Mouse (Mus musculus) embryonic facial prominence, embryonic 13.5 days (tissue): ENCODE measurements around the gene Prkch. TPM values are rescaled to one million over a fixed set of nuclear protein-coding genes. Genes with fewer than 3 reads are reported as not detected.

Experiments used
- ATAC-seq: fragments of 200-750 bp; cut with Nextera tagmentation; 2 replicates; pipeline ENCODE4 v1.8.0; 2017; ENCODE audit warnings: low read depth; ENCODE audit not compliant: insufficient number of reproducible peaks, insufficient read depth, low FRiP score, low TSS enrichment
- H3K27ac ChIP-seq: fragments of 300-500 bp; sonication (generic); 2 replicates; pipeline ENCODE4 v1.5.1; 2015; ENCODE audit warnings: moderate library complexity, mild to moderate bottlenecking, inconsistent platforms
- H3K27me3 ChIP-seq: fragments of 300-500 bp; sonication (generic); 2 replicates; pipeline ENCODE4 v1.6.1; 2015; ENCODE audit warnings: mild to moderate bottlenecking, inconsistent platforms
- H3K36me3 ChIP-seq: fragments of 300-500 bp; sonication (generic); 2 replicates; pipeline ENCODE4 v1.6.1; 2015; ENCODE audit warnings: mild to moderate bottlenecking, inconsistent platforms
- H3K4me1 ChIP-seq: fragments of 300-500 bp; sonication (generic); 2 replicates; pipeline ENCODE4 v1.6.1; 2015; ENCODE audit warnings: inconsistent platforms
- H3K4me2 ChIP-seq: fragments of 300-500 bp; sonication (generic); 2 replicates; pipeline ENCODE4 v1.6.1; 2015; ENCODE audit warnings: moderate library complexity, mild to moderate bottlenecking, inconsistent platforms
- H3K4me3 ChIP-seq: fragments of 300-500 bp; sonication (generic); 2 replicates; pipeline ENCODE4 v1.5.1; 2015; ENCODE audit warnings: mild to moderate bottlenecking, inconsistent platforms
- H3K9ac ChIP-seq: fragments of 300-500 bp; sonication (generic); 2 replicates; pipeline ENCODE4 v1.6.1; 2015; ENCODE audit warnings: mild to moderate bottlenecking, inconsistent platforms
- H3K9me3 ChIP-seq: fragments of 300-500 bp; sonication (generic); 2 replicates; pipeline ENCODE4 v1.6.1; 2016; ENCODE audit warnings: inconsistent platforms
- WGBS: fragments of 180-500 bp; shearing (Covaris S2); methylation state at CpG from one replicate; pipeline ENCODE4 v1.1.7; 2015; ENCODE audit warnings: mixed read lengths; 5-methylcytosine and 5-hydroxymethylcytosine counted together
- polyA plus RNA-seq: library from polyadenylated mRNA; unstranded; fragments of >200 nt; fragmentation: Nextera tagmentation; extraction: Ambion mirVana; gene quantifications from 2 replicates; pipeline ENCODE4 v1.2.1, GENCODE M21; 2015

The Prkch gene
- polyA plus RNA-seq, 1 experiment from 2014 or later, result 13.3 TPM

- no peaks in the 10 kb centered on the region for H3K9me3 ChIP-seq
- H3K4me1 ChIP-seq, result peaks cover 6% of the 10 kb centered on the region
- ATAC-seq, result no peak
- no peaks in the 10 kb centered on the region for H3K36me3 ChIP-seq
- H3K4me2 ChIP-seq, result no peak overlapping the region
- H3K9ac ChIP-seq, result no peak overlapping the region
- H3K27me3 ChIP-seq, result no peaks in the 10 kb centered on the region
- H3K27ac ChIP-seq, result no peak overlapping the region
- 15% methylated on average over 4 of the region's 4 CpGs for WGBS
- no peak overlapping the region for H3K4me3 ChIP-seq
Observed at GRCm38 (mm10) chr12:73692321-73692720, 107.7 kb downstream of the Prkch start.

- Histone ChIP-seq H3K36me3 (no peaks in the 10 kb centered on the region), H3K9me3 (no peaks in the 10 kb centered on the region), H3K27ac (no peak overlapping the region), H3K27me3 (no peaks in the 10 kb centered on the region), H3K4me2 (no peak overlapping the region), H3K9ac (no peak overlapping the region), H3K4me1 (no peaks in the 10 kb centered on the region), H3K4me3 (no peak overlapping the region)
- 0 out of 2 replicates have a peak, but pooled peaks have one; percentile 49 for ATAC-seq
- 22% methylated on average over 4 of the region's 4 CpGs for WGBS
Observed at GRCm38 (mm10) chr12:73693347-73693746, 108.8 kb downstream of the Prkch start.

GRCm38 (mm10) chr12:73694690-73695089, 110.1 kb downstream of the Prkch start:
- peaks cover 9% of the 10 kb centered on the region for H3K4me1 ChIP-seq
- 69% methylated on average over 13 of the region's 13 CpGs for WGBS
- H3K4me3 ChIP-seq, result no peak overlapping the region
- H3K36me3 ChIP-seq, result no peaks in the 10 kb centered on the region
- no peak overlapping the region for H3K27ac ChIP-seq
- H3K27me3 ChIP-seq, result no peaks in the 10 kb centered on the region
- H3K9me3 ChIP-seq, result no peaks in the 10 kb centered on the region
- ATAC-seq, result no peak
- no peak overlapping the region for H3K4me2 ChIP-seq
- H3K9ac ChIP-seq, result no peak overlapping the region

GRCm38 (mm10) chr12:73695110-73695509, 110.5 kb downstream of the Prkch start:
- 78% methylated on average over 16 of the region's 16 CpGs for WGBS
- Histone ChIP-seq H3K4me2 (no peak overlapping the region), H3K4me1 (peaks cover 13% of the 10 kb centered on the region), H3K27ac (no peak overlapping the region), H3K9ac (no peak overlapping the region), H3K36me3 (no peaks in the 10 kb centered on the region), H3K4me3 (no peak overlapping the region), H3K9me3 (no peaks in the 10 kb centered on the region), H3K27me3 (no peaks in the 10 kb centered on the region)
- no peak for ATAC-seq

GRCm38 (mm10) chr12:73696084-73696483, 111.5 kb downstream of the Prkch start:
- Histone ChIP-seq H3K27me3 (no peaks in the 10 kb centered on the region), H3K4me2 (no peak overlapping the region), H3K4me1 (peaks cover 14% of the 10 kb centered on the region), H3K4me3 (no peak overlapping the region), H3K9me3 (no peaks in the 10 kb centered on the region), H3K36me3 (no peaks in the 10 kb centered on the region), H3K27ac (no peak overlapping the region), H3K9ac (no peak overlapping the region)
- no peak for ATAC-seq
- 66% methylated on average over 4 of the region's 4 CpGs for WGBS

GRCm38 (mm10) chr12:73696946-73697345, 112.3 kb downstream of the Prkch start:
- no peaks in the 10 kb centered on the region for H3K27me3 ChIP-seq
- peaks cover 14% of the 10 kb centered on the region for H3K4me1 ChIP-seq
- no peaks in the 10 kb centered on the region for H3K9me3 ChIP-seq
- no peak overlapping the region for H3K27ac ChIP-seq
- no peak overlapping the region for H3K4me3 ChIP-seq
- no peak for ATAC-seq
- no peak overlapping the region for H3K9ac ChIP-seq
- 76% methylated on average over 4 of the region's 4 CpGs for WGBS
- H3K4me2 ChIP-seq, result no peak overlapping the region
- no peaks in the 10 kb centered on the region for H3K36me3 ChIP-seq

GRCm38 (mm10) chr12:73698436-73698835, 113.8 kb downstream of the Prkch start:
- Histone ChIP-seq H3K9me3 (no peaks in the 10 kb centered on the region), H3K4me2 (no peak overlapping the region), H3K36me3 (no peaks in the 10 kb centered on the region), H3K4me3 (no peak overlapping the region), H3K9ac (no peak overlapping the region), H3K4me1 (peaks cover 14% of the 10 kb centered on the region), H3K27me3 (no peaks in the 10 kb centered on the region), H3K27ac (no peak overlapping the region)
- ATAC-seq, result no peak
- 78% methylated on average over 5 of the region's 5 CpGs for WGBS

- no peak overlapping the region for H3K4me3 ChIP-seq
- no peaks in the 10 kb centered on the region for H3K36me3 ChIP-seq
- H3K4me1 ChIP-seq, result peaks cover 14% of the 10 kb centered on the region
- no peak overlapping the region for H3K4me2 ChIP-seq
- H3K27me3 ChIP-seq, result no peaks in the 10 kb centered on the region
- H3K27ac ChIP-seq, result no peak overlapping the region
- no peak for ATAC-seq
- no peaks in the 10 kb centered on the region for H3K9me3 ChIP-seq
- no peak overlapping the region for H3K9ac ChIP-seq
- 63% methylated on average over 8 of the region's 8 CpGs for WGBS
Observed at GRCm38 (mm10) chr12:73698841-73699240, 114.2 kb downstream of the Prkch start.

- H3K27me3 ChIP-seq, result no peaks in the 10 kb centered on the region
- no peak overlapping the region for H3K9ac ChIP-seq
- no peak overlapping the region for H3K27ac ChIP-seq
- WGBS, result 58% methylated on average over 17 of the region's 17 CpGs
- H3K4me1 ChIP-seq, result peaks cover 14% of the 10 kb centered on the region
- no peaks in the 10 kb centered on the region for H3K9me3 ChIP-seq
- H3K4me3 ChIP-seq, result no peak overlapping the region
- no peaks in the 10 kb centered on the region for H3K36me3 ChIP-seq
- H3K4me2 ChIP-seq, result peak overlapping the region; percentile 18; the same call in 1 of the 2 replicates
- no peak for ATAC-seq
Observed at GRCm38 (mm10) chr12:73699471-73700186, 115.0 kb downstream of the Prkch start.

GRCm38 (mm10) chr12:73700544-73701069, 116.0 kb downstream of the Prkch start:
- no peak overlapping the region for H3K4me3 ChIP-seq
- H3K4me1 ChIP-seq, result peaks cover 14% of the 10 kb centered on the region
- WGBS, result 75% methylated on average over 6 of the region's 6 CpGs
- H3K9ac ChIP-seq, result no peak overlapping the region
- no peak for ATAC-seq
- no peak overlapping the region for H3K4me2 ChIP-seq
- no peaks in the 10 kb centered on the region for H3K9me3 ChIP-seq
- no peak overlapping the region; the same call in 1 of the 2 replicates for H3K27ac ChIP-seq
- no peaks in the 10 kb centered on the region for H3K36me3 ChIP-seq
- H3K27me3 ChIP-seq, result no peaks in the 10 kb centered on the region

- H3K4me2 ChIP-seq, result no peak overlapping the region
- no peak overlapping the region for H3K4me3 ChIP-seq
- no peaks in the 10 kb centered on the region for H3K36me3 ChIP-seq
- ATAC-seq, result no peak
- no peak overlapping the region for H3K9ac ChIP-seq
- H3K4me1 ChIP-seq, result peaks cover 14% of the 10 kb centered on the region
- WGBS, result 82% methylated on average over 3 of the region's 3 CpGs
- no peak overlapping the region for H3K27ac ChIP-seq
- no peaks in the 10 kb centered on the region for H3K27me3 ChIP-seq
- H3K9me3 ChIP-seq, result no peaks in the 10 kb centered on the region
Observed at GRCm38 (mm10) chr12:73701999-73702398, 117.4 kb downstream of the Prkch start.

GRCm38 (mm10) chr12:73704382-73704781, 119.8 kb downstream of the Prkch start:
- 78% methylated on average over 3 of the region's 3 CpGs for WGBS
- no peak overlapping the region for H3K27ac ChIP-seq
- no peak overlapping the region for H3K4me3 ChIP-seq
- no peak overlapping the region for H3K4me2 ChIP-seq
- no peak overlapping the region for H3K9ac ChIP-seq
- ATAC-seq, result no peak
- no peaks in the 10 kb centered on the region for H3K9me3 ChIP-seq
- H3K27me3 ChIP-seq, result no peaks in the 10 kb centered on the region
- no peaks in the 10 kb centered on the region for H3K36me3 ChIP-seq
- H3K4me1 ChIP-seq, result peaks cover 17% of the 10 kb centered on the region
